Mouse (Mus musculus) cortical plate, adult 2 months (tissue): Measurements from ENCODE around the gene Dnajb12.

Experiments used
- CTCF ChIP-seq: fragments of 200-500 bp; IDR thresholded peaks from 2 replicates; pipeline ENCODE4 v1.5.1; 2011; ENCODE audit warnings: mild to moderate bottlenecking, control low read depth, low read length; ENCODE audit not compliant: insufficient read depth; ENCODE audit errors: extremely low read depth
- POLR2A ChIP-seq: fragments of 200-500 bp; IDR thresholded peaks from 2 replicates; pipeline ENCODE4 v1.6.1; 2011; ENCODE audit warnings: mild to moderate bottlenecking, low read length, control low read depth; ENCODE audit not compliant: insufficient read depth; ENCODE audit errors: extremely low read depth

GRCm38 (mm10) chr10:59945416-59945815 lies 66.1 kb downstream of the Dnajb12 start:
- TF ChIP-seq POLR2A: no peak
- no peak for TF ChIP-seq CTCF
